Mouse (Mus musculus) frontal cortex, postnatal 10 days (tissue): ENCODE measurements around the gene Ism1.

Experiments used
- DNase-seq, 2 experiments: peaks; one replicate each; pipeline ENCODE4 v3.0.0; 2022; ENCODE audit warnings: low spot score in 2 of 2, mixed read lengths in 1 of 2

Gene Ism1

DNA sequence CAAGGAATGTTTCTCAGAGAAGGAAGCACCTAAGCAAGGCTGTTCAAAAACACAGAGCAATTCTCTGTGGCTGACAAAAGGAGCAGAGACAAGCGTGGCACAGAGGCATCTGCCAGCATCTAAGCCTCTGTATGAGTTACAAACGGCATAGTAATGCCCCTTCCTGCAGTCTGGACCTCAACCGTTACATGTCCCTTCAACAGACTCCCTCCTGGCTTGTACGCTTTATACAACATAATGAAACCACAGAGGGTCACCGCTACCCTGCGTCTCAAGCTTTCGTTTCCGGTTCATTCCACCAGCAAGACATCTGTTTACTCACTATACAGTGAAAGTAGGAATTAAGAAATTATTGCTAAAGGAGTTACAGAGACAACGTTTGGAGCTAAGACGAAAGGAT lies 34.1 kb downstream of the Ism1 start:
- DNase-seq, result no peak

DNA sequence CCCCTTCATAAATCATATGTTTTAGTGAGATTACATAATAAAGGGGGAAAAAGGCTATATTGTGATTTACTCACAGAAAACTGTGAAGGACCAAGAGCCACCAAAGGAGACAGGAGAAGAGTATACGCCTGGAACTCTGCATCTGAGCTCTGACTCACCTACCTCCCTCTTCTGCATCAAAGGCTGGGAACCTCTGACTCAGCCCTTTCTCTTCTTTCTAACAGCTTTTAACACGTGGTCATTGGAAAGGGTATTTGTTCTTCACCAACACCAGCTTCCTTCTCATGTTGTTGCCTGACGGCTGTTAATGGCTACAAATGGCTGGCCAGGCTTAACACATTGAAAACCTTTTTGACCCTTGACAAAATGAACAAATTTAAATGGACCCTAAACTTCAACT lies 36.2 kb downstream of the Ism1 start:
- no peak for DNase-seq

DNA sequence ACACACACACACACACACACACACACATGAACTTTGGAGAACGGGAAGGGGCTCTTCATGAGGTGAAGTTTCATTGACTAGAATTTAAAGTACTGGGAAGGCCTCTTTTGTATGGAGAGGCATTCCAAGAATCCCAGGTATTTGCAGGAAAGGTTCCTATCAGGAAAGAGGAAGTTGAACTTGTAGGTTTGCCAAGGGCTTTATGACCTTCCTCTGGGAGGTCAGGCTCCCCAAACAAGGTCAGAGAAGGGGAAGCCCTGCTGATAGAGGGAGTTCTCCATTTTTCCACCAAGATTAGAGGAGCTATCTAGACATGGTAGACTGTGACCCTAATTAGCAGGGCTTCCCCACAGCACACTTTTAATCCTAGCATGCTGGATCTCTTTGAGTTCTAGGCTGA lies 39.8 kb downstream of the Ism1 start:
- no peak for DNase-seq

DNA sequence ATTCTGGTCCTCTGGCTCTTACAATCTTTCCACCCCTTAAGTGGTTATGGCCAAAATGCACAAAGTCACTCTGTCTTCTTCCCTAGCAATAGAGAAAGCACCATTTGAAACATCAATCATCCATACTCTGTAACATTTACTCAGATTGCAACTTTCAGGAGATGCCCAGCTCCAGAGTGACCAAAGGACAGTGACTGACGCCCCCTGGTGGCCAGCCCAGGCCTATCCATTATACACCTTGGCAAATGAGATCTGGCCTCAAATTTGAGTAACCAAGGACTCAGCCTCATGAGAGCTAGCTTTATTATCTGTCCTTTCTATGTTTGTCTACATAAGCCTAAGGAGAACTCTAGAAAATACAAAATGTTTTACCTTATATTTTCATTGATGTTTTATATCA lies 44.7 kb downstream of the Ism1 start:
- peak in 1 of 2 experiments; percentile 15 for DNase-seq

DNA sequence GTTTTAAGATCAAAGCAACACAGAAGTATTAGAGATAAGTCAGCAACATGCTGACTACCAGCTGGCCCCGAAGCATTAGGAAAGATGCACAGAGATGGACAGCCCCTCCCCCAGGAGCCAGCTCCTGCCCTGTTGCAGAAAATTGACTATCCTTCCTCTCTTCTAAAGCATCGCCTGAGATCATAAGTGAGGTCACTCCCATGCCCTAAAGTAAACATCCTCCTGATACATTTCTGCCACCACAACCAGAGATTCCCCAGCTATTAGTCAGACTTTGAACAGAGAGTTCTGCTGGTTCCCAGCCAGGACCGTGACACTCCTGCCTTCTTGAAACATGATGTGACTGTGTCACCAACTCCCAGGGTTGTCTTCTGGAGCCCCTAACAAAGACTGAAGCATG lies 45.3 kb downstream of the Ism1 start:
- DNase-seq, result no peak

DNA sequence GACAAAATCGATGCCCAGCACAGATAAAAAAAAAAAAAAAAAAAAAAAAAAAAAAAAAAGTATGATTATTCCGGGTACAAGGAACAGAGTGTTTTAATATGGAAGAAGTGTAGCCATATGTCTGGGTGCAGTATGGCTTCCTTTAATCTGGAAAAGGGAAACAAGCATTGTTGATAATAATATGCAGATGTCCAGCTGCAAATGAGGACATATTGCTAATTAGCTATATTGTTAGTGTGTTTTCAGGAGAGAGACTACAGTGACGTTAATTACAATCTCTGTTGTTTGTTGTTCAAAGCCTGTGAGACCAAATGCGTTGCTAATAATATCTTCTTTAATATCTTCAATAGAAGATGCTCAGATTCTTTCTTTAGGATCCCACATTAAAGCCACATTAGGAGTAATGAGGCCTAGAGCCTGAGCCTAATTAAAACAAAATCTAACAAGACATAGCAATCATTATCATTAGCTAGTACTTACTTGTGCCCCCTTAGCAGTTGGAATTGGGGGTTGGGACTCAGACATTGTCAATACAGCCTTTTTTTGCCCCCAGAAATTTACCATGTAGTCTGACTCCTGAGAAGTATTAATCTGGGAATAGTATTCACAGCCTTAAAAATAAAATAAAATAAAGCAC lies 46.3 kb downstream of the Ism1 start:
- no peak for DNase-seq

DNA sequence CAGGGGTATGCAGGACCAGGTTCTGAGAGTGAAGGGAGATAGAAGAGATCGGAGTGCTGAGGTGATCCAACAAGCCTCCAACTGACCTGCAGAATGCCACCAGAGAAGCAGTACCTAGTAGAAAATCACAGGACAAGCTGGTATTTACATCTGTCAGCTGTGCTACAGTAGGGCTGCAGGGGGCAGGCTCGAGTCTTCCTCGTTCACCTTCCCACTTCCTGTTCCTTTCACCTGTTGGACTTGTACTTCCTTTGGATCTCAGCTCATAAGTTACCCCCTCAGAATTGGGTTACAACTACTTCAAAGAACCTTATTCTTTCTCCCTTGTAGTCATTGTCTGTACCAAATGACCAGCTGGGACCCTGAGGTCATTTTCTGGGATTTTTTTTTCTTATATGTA lies 47.4 kb downstream of the Ism1 start:
- DNase-seq, result no peak

DNA sequence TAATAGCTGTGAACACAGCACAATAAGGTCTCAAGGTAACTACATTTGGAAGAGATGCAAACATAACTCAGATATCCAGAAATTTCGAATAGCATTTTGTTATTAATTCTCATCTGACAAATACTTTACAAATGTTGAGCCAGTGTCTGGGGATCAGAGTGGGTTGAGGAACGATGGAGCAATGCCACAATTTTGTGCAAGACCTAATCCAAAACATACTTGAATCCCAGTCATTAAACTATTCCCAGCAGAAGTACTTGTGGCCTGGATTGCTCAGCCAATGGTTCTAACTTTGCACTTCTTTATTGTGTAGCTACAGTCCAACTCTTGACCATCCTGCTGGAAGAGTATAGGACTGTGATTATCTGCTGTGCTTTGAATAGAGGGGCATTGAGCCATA lies 50.1 kb downstream of the Ism1 start:
- DNase-seq, result no peak

DNA sequence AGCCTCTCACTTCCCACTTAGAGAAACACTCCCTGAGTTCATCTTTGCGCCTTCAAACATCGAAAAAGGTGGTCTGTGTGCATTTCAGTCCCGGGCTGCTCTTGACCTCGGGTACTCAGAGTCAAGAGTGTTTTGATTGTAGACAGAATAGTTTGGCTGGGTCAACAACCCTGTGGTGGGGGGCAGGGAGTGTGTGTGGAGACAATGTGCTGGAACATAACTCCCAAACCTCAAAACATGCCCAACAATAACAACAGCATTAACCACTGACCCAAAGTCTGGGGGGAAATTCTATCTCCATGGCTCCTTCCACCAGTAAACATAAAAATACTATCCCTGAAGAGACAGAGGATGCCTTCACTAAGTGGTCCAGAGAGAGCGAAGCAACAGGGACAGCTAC lies 51.4 kb downstream of the Ism1 start:
- DNase-seq, result no peak

DNA sequence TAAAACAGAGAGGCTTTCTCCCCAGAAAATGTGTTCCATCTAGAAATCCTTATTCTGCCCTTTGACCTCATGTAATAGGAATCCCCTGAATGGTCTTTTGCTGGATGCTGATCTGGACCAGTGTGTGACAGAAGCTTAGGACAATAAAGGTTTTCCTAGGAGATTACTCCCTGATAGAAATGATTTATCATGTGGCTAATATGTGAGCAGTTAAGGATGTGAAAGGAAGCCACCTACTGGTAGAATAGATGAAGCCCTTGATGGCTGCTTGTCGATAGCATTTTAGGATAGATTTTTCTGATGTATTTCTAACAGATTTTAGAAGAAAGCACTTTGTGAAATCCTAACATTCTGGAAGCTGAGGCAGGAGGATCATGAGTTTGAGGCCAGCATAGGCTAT lies 64.4 kb downstream of the Ism1 start:
- DNase-seq, result no peak

DNA sequence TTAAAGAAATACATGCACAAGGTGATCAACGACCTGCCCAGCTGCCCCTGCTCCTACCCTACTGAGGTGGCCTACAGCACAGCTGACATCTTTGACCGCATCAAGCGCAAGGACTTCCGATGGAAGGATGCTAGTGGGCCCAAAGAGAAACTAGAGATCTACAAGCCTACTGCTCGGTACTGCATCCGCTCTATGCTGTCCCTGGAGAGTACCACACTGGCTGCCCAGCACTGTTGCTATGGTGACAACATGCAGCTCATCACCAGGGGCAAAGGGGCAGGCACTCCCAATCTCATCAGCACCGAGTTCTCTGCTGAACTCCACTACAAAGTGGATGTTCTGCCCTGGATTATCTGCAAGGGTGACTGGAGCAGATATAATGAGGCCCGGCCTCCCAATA lies 79.0 kb downstream of the Ism1 start:
- DNase-seq, result no peak

DNA sequence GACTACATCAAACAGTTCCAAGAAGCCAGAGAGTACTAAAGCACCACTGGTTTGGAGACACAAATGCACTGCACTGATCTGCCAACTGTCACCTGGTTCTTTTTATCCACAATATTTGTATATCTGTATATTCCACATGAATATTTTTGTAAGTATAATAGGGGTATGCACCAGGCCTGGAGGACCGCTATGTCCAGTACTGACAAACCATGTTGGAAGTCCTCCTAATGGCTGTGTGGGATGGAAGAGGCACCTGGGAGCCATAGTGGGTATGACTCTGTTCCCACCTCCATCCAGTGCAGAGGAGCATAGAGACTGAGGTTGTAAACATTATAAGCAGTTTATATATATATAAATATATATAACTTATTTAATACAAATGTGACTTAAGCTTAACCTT lies 79.5 kb downstream of the Ism1 start:
- no peak for DNase-seq

DNA sequence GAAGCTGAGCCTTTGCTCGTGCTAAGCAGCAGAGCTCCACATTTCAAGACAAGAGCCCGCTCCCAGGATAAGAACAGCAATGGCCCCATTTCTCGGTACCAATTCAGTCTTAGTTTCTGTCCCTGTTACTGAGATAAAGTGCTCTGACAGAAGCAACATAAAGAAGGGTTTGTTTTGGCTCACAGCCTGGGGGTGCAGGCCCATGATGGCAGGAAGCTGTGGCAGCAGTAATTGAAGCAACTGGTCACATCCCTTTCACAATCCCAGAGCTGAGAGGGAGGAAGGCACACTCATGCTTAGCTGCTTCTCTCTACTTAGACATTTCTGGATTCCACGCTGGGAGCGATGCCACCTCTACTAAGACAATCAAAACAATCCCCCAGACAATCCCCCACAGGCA lies 86.4 kb downstream of the Ism1 start:
- DNase-seq, result no peak

DNA sequence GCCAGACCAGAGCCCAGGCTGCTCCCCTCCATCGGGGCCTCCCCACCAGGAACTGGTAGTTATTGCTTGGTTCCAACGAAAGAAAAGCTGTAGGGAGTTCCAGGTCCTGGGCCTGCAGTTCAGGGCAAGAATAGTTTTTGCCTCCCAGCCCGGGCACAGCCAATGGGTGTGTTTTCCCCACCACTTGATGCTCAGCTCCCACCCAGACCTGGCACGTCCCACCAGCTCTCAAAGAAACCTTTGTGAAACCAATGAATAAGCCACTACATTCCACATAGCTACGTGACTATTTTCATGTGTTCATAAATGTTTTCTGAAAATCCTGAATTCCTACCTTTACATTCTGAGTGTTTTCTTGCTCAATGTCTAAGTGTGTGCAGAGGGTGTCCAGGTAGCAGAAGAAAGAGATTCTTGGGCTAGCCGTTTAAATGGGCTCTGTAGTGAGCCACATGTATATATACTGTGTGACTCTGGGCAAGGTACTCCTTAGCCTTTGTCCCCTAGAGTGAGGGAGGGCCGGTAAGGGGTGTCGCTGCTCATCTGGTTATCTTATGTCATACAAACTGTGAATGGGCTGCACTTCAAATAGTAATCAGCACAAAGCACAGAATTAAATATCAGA lies 97.1 kb downstream of the Ism1 start:
- DNase-seq, result no peak

DNA sequence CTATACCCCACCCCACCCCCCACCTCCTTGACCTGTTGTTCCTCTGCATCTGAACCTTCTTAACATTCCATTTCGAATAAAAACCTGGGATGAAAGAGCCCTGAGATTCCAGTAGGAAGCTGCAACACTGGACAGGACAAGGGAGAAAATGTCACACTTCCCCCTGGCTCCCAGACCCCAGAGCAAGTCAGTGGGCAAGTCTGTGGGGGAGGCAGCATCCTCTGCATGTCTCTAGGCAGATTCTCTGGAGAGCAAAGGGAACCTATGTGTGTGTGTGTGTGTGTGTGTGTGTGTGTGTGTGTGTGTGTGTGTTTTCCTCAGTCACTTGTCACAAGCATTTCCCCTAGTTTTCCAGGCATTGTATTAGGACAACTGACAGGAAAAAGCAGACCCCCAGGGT lies 98.7 kb downstream of the Ism1 start:
- no peak for DNase-seq

DNA sequence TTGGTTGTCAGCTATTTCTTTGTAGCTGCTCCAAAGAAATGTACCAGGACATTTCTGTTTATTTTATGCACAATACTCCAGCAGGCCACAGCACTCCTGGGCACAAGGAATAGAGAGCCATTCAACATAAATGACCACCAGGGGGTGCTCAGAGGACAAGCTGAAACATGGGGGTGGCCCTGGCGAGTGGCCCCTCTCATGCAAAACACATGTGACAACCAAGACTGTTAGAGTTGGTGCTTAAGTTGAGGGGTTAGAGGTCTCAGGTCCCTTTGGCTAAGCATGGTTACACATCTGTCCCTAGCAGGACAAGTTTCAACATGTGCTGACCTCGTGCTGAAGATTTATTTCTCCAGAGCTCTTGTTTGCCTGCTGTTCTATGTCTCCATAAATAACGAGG lies 100.3 kb downstream of the Ism1 start:
- DNase-seq, result no peak

DNA sequence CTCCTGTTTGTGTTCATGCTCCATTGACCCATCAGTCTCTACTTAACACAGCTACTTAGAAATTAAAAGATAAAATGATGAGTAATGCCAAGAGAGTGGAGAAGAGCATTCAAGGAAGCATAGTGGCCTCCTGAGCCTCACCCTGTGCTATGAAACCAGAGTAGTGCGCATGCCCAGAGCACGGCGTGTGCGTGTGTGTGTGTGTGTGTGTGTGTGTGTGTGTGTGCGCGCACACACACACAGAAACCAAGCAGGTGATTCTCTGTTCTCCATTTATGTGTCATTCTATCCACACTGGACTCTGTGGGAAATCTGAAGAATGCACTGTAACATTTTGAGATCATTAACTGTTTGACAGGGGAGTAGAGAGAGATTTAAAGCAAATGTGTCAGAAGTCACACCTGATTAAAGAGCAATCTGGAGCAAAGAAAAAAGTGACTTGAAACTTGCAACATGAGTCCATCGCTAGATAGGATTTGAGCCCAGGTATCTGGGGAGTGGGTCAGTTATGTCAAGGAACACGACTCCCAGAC lies 105.4 kb downstream of the Ism1 start:
- DNase-seq, result no peak

DNA sequence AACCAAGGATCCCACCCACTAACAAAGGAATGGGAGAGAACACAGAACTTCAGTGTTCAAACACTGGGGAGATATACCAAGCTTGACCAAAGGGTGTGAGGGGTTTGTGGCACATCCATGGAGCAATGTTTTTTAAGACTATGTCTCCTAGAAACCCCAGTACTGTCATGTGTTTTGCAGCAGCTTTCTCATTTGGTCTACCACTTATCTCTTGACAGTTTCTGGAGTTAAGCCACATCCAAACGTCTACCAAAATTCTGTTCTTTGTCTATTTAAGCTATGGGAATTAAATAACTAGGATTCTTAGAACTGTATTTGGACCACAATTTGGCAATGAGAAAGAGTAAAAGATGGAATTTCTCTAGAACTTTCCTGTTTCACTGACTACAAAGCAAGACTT lies 106.5 kb downstream of the Ism1 start:
- no peak for DNase-seq

DNA sequence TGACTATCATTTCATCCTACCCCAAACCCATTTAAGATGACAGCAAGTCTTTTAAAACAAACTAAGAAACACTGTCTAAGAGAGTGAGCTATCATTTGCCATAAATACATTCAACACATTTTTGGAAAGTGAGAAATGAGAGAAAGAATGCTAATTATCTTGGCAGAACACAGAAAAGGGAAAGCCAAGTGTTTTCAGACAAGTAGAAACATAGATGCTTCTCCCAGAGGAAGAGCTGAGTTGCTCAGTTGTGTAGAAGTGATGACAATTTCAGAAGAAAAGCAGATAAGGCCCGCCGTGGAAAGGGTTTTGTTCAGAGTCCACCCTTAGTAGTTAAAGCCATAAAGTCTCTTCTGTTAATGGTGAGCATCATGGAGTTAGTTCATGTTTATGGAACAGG lies 107.0 kb downstream of the Ism1 start:
- DNase-seq, result no peak

DNA sequence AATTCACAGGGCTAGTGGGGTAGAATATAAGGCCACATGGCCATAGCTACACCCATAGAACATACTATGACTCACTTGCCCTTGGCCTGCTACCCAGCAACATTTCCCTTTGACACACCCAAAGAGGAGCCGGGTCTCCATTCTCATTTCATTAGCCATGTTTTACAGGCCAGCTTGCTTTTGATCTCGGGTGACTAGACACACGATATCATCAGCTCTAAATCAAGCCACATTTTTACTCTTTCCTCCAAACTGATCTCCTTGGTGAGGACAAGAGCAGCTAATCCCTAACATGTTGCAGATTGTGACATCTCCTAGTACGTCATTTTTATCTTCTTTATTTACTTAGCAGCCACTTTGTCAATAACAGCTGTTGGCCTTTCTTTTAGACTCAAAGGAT lies 110.7 kb downstream of the Ism1 start:
- no peak for DNase-seq

DNA sequence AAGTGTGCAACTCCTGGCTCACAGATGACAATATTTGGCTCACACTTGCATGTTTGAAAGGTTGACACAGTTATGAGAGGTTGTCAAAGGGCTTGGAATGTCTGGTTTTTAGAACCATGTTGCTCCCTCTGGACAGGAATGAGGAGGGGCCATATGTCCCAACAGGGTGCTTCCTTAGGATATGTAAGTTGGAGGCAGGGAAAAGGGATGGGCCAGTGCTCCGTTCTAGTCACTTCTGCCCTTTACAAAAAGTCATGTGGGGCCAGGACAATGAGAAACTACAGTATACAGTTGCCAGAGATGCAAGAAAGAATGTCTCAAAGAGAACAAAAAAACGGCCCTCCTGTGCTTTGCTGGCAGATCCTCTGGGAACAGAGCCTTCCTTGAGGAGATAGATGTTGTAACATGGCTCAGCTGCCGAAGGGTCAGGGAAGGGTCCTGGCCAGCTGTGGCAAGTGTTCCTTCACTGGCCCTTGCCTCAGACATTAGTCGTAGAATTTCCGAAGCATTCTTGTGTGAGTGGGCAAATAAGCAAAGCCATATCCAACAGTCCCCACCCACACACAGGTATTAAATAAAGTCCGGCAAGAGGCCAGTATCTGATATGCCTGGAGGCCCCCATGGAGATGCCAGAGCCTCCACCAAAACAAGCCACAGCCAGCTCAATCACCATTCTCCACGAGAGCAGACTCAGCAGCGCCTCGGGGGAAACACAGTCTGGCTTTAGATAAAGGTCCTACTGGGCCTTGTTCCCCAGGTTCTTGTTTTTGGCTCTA lies 114.6 kb downstream of the Ism1 start:
- no peak for DNase-seq

DNA sequence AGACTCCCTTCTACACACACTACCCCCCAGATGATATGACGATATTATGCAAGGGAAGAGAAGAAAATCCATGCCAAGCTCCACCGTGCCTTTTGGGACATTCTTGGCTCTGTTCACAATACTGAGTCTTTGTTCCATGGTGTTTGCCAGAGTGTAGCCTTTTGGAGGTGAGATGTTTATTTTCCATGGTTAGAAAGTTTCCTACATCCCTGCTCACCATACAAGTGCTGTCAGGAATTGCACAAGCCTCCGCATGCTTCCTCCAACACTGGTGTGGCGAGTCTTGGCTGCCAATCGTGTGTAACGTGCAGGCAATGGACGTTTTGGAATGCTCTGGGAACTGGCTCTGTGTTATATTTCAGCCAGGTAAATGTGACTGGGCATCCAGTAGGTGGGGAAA lies 126.1 kb downstream of the Ism1 start:
- DNase-seq, result no peak

DNA sequence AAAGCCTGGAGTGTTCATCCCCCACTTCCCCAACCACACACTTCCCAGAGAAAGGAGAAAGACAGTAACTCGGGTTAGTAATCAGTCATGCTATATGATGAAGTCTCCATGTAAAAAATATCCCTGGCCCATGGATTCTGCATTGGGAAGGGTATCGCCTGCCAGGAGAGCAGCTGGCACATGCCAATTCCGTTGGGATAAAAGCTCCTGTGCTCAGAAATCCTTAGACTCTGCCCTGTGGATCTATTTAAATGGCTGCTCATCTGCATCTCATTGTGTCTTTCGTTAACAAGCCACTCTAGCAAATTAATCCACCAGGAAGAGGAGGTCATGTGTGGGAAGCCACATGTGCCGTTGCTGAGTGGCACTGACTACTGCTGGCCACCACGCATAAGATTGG lies 129.9 kb downstream of the Ism1 start:
- no peak for DNase-seq
